Mouse (Mus musculus) induced T-regulatory cell, adult 2 months (primary cell): ENCODE results near the gene Gpc5.

ENCODE experiments used
- DNase-seq: peaks from one replicate; pipeline ENCODE4 v3.0.0-alpha.2; 2012; ENCODE audit warnings: low read depth

Gene Gpc5

GRCm38 (mm10) chr14:115107467-115107866 lies 15.5 kb downstream of the Gpc5 start:
- DNase-seq, result no peak

- no peak for DNase-seq
Observed at GRCm38 (mm10) chr14:115118626-115119025, 26.6 kb downstream of the Gpc5 start.

- DNase-seq, result no peak
Observed at GRCm38 (mm10) chr14:115148821-115149220, 56.8 kb downstream of the Gpc5 start.

- DNase-seq, result no peak
Observed at GRCm38 (mm10) chr14:115156597-115156996, 64.6 kb downstream of the Gpc5 start.

GRCm38 (mm10) chr14:115177322-115177836 lies 85.4 kb downstream of the Gpc5 start:
- no peak for DNase-seq

GRCm38 (mm10) chr14:115179925-115180324 lies 87.9 kb downstream of the Gpc5 start:
- DNase-seq, result no peak

GRCm38 (mm10) chr14:115188256-115188655 lies 96.2 kb downstream of the Gpc5 start:
- no peak for DNase-seq

GRCm38 (mm10) chr14:115228075-115228474 lies 136.1 kb downstream of the Gpc5 start:
- no peak for DNase-seq

- no peak for DNase-seq
Observed at GRCm38 (mm10) chr14:115236387-115236786, 144.4 kb downstream of the Gpc5 start.

GRCm38 (mm10) chr14:115240621-115241373 lies 148.8 kb downstream of the Gpc5 start:
- DNase-seq, result no peak

GRCm38 (mm10) chr14:115250537-115250936 lies 158.5 kb downstream of the Gpc5 start:
- DNase-seq, result no peak

GRCm38 (mm10) chr14:115251791-115252190 lies 159.8 kb downstream of the Gpc5 start:
- DNase-seq, result no peak

- DNase-seq, result no peak
Observed at GRCm38 (mm10) chr14:115253155-115253554, 161.1 kb downstream of the Gpc5 start.

GRCm38 (mm10) chr14:115253685-115254084 lies 161.7 kb downstream of the Gpc5 start:
- no peak for DNase-seq

- no peak for DNase-seq
Observed at GRCm38 (mm10) chr14:115269703-115270402, 177.8 kb downstream of the Gpc5 start.

GRCm38 (mm10) chr14:115270445-115270844 lies 178.4 kb downstream of the Gpc5 start:
- DNase-seq, result no peak

- DNase-seq, result no peak
Observed at GRCm38 (mm10) chr14:115282782-115283181, 190.8 kb downstream of the Gpc5 start.

- no peak for DNase-seq
Observed at GRCm38 (mm10) chr14:115324247-115324646, 232.2 kb downstream of the Gpc5 start.

- no peak for DNase-seq
Observed at GRCm38 (mm10) chr14:115326426-115326825, 234.4 kb downstream of the Gpc5 start.

GRCm38 (mm10) chr14:115339084-115339483 lies 247.1 kb downstream of the Gpc5 start:
- DNase-seq, result peak; percentile 15

- DNase-seq, result no peak
Observed at GRCm38 (mm10) chr14:115342597-115342996, 250.6 kb downstream of the Gpc5 start.

- DNase-seq, result no peak
Observed at GRCm38 (mm10) chr14:115349448-115349847, 257.4 kb downstream of the Gpc5 start.

- no peak for DNase-seq
Observed at GRCm38 (mm10) chr14:115365320-115365935, 273.4 kb downstream of the Gpc5 start.
